Mouse (Mus musculus) thymus, adult 2 months (tissue): Measurements from ENCODE around the gene Adi1. TPM values are rescaled to one million over a fixed set of nuclear protein-coding genes. Genes with fewer than 3 reads are reported as not detected.

Experiments
- DNase-seq: peaks from one replicate; pipeline ENCODE4 v3.0.0; 2021
- H3K27ac ChIP-seq: fragments of 200-500 bp; 2 replicates; pipeline ENCODE4 v1.5.1; 2012; ENCODE audit warnings: low read length, control low read depth; ENCODE audit not compliant: control insufficient read depth, insufficient read depth
- H3K27me3 ChIP-seq: fragments of 200-500 bp; 2 replicates; pipeline ENCODE4 v1.6.1; 2012; ENCODE audit warnings: mild to moderate bottlenecking, low read length, moderate library complexity, mixed read lengths; ENCODE audit not compliant: control insufficient read depth, insufficient read depth
- H3K36me3 ChIP-seq: fragments of 200-500 bp; 2 replicates; pipeline ENCODE4 v1.6.1; 2012; ENCODE audit warnings: mild to moderate bottlenecking, low read length, moderate library complexity; ENCODE audit not compliant: control insufficient read depth, insufficient read depth
- H3K4me1 ChIP-seq: fragments of 200-500 bp; replicated peaks from 2 replicates; pipeline ENCODE4 v1.6.1; 2012; ENCODE audit warnings: low read length; ENCODE audit not compliant: control insufficient read depth, insufficient read depth
- H3K4me3 ChIP-seq: fragments of 200-500 bp; 2 replicates; pipeline ENCODE4 v1.5.1; 2012; ENCODE audit warnings: mild to moderate bottlenecking, low read length, control low read depth, moderate library complexity; ENCODE audit not compliant: control insufficient read depth, insufficient read depth
- CTCF ChIP-seq: fragments of 200-500 bp; IDR thresholded peaks from 2 replicates; pipeline ENCODE4 v1.5.1; 2012; ENCODE audit warnings: mild to moderate bottlenecking, control low read depth, low read length, moderate library complexity, borderline replicate concordance; ENCODE audit not compliant: control insufficient read depth, poor library complexity, insufficient read depth; ENCODE audit errors: extremely low read depth
- POLR2A ChIP-seq: fragments of 200-500 bp; IDR thresholded peaks from 2 replicates; pipeline ENCODE4 v1.6.1; 2012; ENCODE audit warnings: mild to moderate bottlenecking, low read length, control low read depth, moderate library complexity; ENCODE audit not compliant: control insufficient read depth, poor library complexity, insufficient read depth; ENCODE audit errors: extremely low read depth
- WGBS: fragments of 180-500 bp; shearing (Covaris S2); methylation state at CpG from one replicate; pipeline ENCODE4 v1.1.7; 2018; 5-methylcytosine and 5-hydroxymethylcytosine counted together
- polyA plus RNA-seq: library from polyadenylated mRNA; depleted of rRNA; stranded (reverse); fragments of >200 nt; gene quantifications from 2 replicates; pipeline ENCODE4 v1.2.3, GENCODE M21; 2012

Adi1 gene
- polyA plus RNA-seq, 1 experiment: 15.8 TPM

DNA sequence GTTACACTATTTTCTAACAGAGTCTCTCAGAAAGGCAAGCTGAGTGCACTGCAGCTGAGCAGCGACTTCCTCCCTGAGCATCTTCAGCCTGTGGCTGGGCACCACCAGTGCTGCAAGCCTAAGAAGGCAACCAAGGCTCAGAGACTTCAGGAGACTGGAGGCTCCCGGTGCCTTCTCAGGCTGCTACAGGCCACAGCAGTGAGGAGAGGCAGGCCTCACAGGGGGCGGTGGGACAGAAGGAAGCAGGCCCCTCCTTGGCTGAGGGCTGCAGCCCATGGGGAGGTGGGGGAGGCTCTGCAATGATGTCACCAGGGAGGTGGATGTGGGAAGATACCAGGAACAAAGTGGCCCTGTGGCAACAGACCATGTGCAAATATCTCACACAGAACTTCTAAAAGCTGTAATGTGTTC, 25.1 kb downstream of the Adi1 start:
- TF ChIP-seq POLR2A (no peak), CTCF (0 out of 2 replicates have a peak, but pooled peaks have one; percentile 32)
- H3K4me1 ChIP-seq: no peaks in the 10 kb centered on the region
- no peaks in the 10 kb centered on the region for H3K27me3 ChIP-seq
- 74% methylated on average over 3 of the region's 3 CpGs for WGBS
- no peak overlapping the region for H3K4me3 ChIP-seq
- DNase-seq: no peak
- no peaks in the 10 kb centered on the region for H3K36me3 ChIP-seq
- H3K27ac ChIP-seq: no peak overlapping the region

DNA sequence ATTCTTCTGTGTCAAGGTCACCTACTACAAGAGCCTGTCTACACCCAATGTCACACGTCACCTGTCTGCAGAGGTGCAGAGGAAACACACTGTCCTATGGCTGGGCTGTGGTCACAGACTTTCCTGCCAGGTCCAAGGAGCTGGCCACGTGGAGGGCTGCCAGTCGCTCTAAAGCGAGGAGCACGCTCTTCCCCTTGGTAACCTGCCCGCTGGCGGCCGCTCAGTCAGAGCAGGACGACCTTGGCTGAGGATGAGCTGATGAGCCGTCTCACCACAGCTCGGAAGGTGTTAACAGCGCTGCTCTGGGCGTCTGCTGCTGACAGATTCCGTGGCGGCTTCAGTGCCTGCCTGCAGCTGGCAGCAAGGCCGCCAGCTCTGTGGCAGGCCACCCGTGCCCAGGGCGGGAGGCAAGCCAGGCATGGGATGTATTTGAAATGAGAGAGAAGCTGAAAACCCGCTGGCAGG, 25.6 kb downstream of the Adi1 start:
- whole genome bisulfite sequencing: 92% methylated on average over 19 of the region's 19 CpGs
- no peak overlapping the region for H3K4me3 ChIP-seq
- TF ChIP-seq POLR2A: no peak
- TF ChIP-seq CTCF: no peak
- no peaks in the 10 kb centered on the region for H3K27me3 ChIP-seq
- no peaks in the 10 kb centered on the region for H3K4me1 ChIP-seq
- H3K27ac ChIP-seq: no peak overlapping the region
- peak; percentile 5 for DNase-seq
- no peaks in the 10 kb centered on the region for H3K36me3 ChIP-seq

GRCm38 (mm10) chr12:28701302-28701701, 26.3 kb downstream of the Adi1 start:
- Histone ChIP-seq H3K27me3 (no peaks in the 10 kb centered on the region), H3K27ac (no peak overlapping the region), H3K4me1 (no peaks in the 10 kb centered on the region), H3K4me3 (no peak overlapping the region), H3K36me3 (no peaks in the 10 kb centered on the region)
- no peak for TF ChIP-seq CTCF
- TF ChIP-seq POLR2A: no peak
- WGBS: 91% methylated on average over 11 of the region's 11 CpGs
- no peak for DNase-seq

GRCm38 (mm10) chr12:28704381-28704780, 29.4 kb downstream of the Adi1 start:
- Histone ChIP-seq H3K4me3 (no peak overlapping the region), H3K27ac (no peak overlapping the region), H3K4me1 (no peaks in the 10 kb centered on the region), H3K27me3 (no peaks in the 10 kb centered on the region), H3K36me3 (peaks cover 2% of the 10 kb centered on the region; the same call in 1 of the 2 replicates)
- WGBS: 94% methylated on average over 12 of the region's 12 CpGs
- no peak for DNase-seq
- TF ChIP-seq POLR2A (no peak), CTCF (no peak)

- H3K4me1 ChIP-seq: no peaks in the 10 kb centered on the region
- no peak for TF ChIP-seq CTCF
- no peak for TF ChIP-seq POLR2A
- H3K36me3 ChIP-seq: peaks cover 4% of the 10 kb centered on the region
- no peaks in the 10 kb centered on the region for H3K27me3 ChIP-seq
- 96% methylated on average over 6 of the region's 6 CpGs for WGBS
- H3K27ac ChIP-seq: no peak overlapping the region
- no peak overlapping the region for H3K4me3 ChIP-seq
- no peak for DNase-seq
Measured at GRCm38 (mm10) chr12:28705204-28705603, 30.2 kb downstream of the Adi1 start.

- Histone ChIP-seq H3K36me3 (peaks cover 14% of the 10 kb centered on the region), H3K4me3 (no peak overlapping the region), H3K4me1 (no peaks in the 10 kb centered on the region), H3K27ac (no peak overlapping the region), H3K27me3 (no peaks in the 10 kb centered on the region)
- 94% methylated on average over 4 of the region's 4 CpGs for WGBS
- TF ChIP-seq POLR2A (no peak), CTCF (no peak)
- no peak for DNase-seq
Measured at GRCm38 (mm10) chr12:28708154-28708553, 33.1 kb downstream of the Adi1 start.
